Mouse (Mus musculus) mesoderm, embryonic 11.5 days (tissue): ENCODE results near the gene Arpc2.

Experiments
- DNase-seq: peaks from one replicate; pipeline ENCODE4 v3.0.0-alpha.2; 2012; ENCODE audit warnings: low read depth, low spot score

Arpc2 gene

GRCm38 (mm10) chr1:74300347-74301110 is 64.6 kb downstream of the Arpc2 start:
- DNase-seq = no peak

- DNase-seq = no peak
These were observed 66.3 kb downstream of the Arpc2 start for GRCm38 (mm10) chr1:74302229-74302628.

- DNase-seq = no peak
These were observed 67.0 kb downstream of the Arpc2 start for GRCm38 (mm10) chr1:74302835-74303234.

- DNase-seq = peak; percentile 51
These were observed 67.8 kb downstream of the Arpc2 start for GRCm38 (mm10) chr1:74303509-74304338.

GRCm38 (mm10) chr1:74304339-74304790 is 68.5 kb downstream of the Arpc2 start:
- no peak for DNase-seq

GRCm38 (mm10) chr1:74304946-74305345 is 69.1 kb downstream of the Arpc2 start:
- no peak for DNase-seq

GRCm38 (mm10) chr1:74305522-74305921 is 69.6 kb downstream of the Arpc2 start, which contains the start of gene Tmbim1:
Tmbim1 (minus strand) TSS chr1:74305622.
- no peak for DNase-seq

- no peak for DNase-seq
These were observed 71.3 kb downstream of the Arpc2 start for GRCm38 (mm10) chr1:74307146-74307545.

- no peak for DNase-seq
These were observed 72.4 kb downstream of the Arpc2 start for GRCm38 (mm10) chr1:74308001-74308964.

GRCm38 (mm10) chr1:74309767-74310166 is 73.9 kb downstream of the Arpc2 start:
- no peak for DNase-seq

GRCm38 (mm10) chr1:74313049-74313692 is 77.3 kb downstream of the Arpc2 start:
- DNase-seq = peak; percentile 74

- no peak for DNase-seq
These were observed 78.9 kb downstream of the Arpc2 start for GRCm38 (mm10) chr1:74314796-74315195.

- no peak for DNase-seq
These were observed 80.4 kb downstream of the Arpc2 start for GRCm38 (mm10) chr1:74316114-74316827.
